In genomic region chr2:30658844-30659555, GRCm38 (mm10) we compare ENCODE assay signal across 8 mouse cellular contexts.
DNase-seq lines count a peak whose midpoint lies in the region; ATAC-seq and TF ChIP-seq lines count a peak whose summit lies in the region.

No protein-coding gene starts in this region.

- TF ChIP-seq CTCF in liver, adult 2 months (IDR thresholded peaks at IDR 0.05; ENCODE audit: low read depth, low read length) = no peak
- TF ChIP-seq CTCF in testis, adult 2 months (IDR thresholded peaks at IDR 0.05; ENCODE audit: control insufficient read depth, insufficient read depth, insufficient replicate concordance, low read depth, low read length) = no peak

- no peaks in the 10 kb centered on the region for H3K9me3 ChIP-seq in embryonic facial prominence, embryonic 15.5 days (replicated peaks)
- no peaks in the 10 kb centered on the region for H3K9me3 ChIP-seq in heart, embryonic 11.5 days (replicated peaks; ENCODE audit: control insufficient read depth, low read length)
- no peaks in the 10 kb centered on the region for H3K9me3 ChIP-seq in midbrain, embryonic 16.5 days (replicated peaks; ENCODE audit: control insufficient read depth, low read length, poor library complexity, severe bottlenecking)

- DNase-seq in urinary bladder, postnatal 14 days (ENCODE audit: low spot score) = peak; percentile 70
- no peak for DNase-seq in urinary bladder, postnatal 10 days (ENCODE audit: low spot score)
- peak; percentile 83 for DNase-seq in kidney, adult 9 months
- DNase-seq in liver, adult 2 months (ENCODE audit: extremely low read depth, low read depth, low spot score) = peak; percentile 42

- peak overlapping the region; percentile 49 for H3K4me3 ChIP-seq in embryonic facial prominence, embryonic 15.5 days (replicated peaks)
- peak overlapping the region; percentile 46 for H3K4me3 ChIP-seq in heart, embryonic 11.5 days (ENCODE audit: low read depth, low read length)
- peak overlapping the region; percentile 87 for H3K4me3 ChIP-seq in liver, adult 2 months (ENCODE audit: insufficient read depth, low read depth, low read length)
- H3K4me3 ChIP-seq in midbrain, embryonic 16.5 days (ENCODE audit: low read depth, low read length) = peak overlapping the region; percentile 18; the same call in 1 of the 2 replicates
- peak overlapping the region; percentile 86 for H3K4me3 ChIP-seq in testis, adult 2 months (ENCODE audit: control insufficient read depth, low read depth, low read length)

- no peaks in the 10 kb centered on the region for H3K79me2 ChIP-seq in liver, adult 2 months (ENCODE audit: control insufficient read depth, insufficient read depth, low read length)

- ATAC-seq in embryonic facial prominence, embryonic 15.5 days (ENCODE audit: insufficient number of reproducible peaks, low FRiP score, low TSS enrichment, low read depth) = peak; percentile 62
- peak; percentile 31 for ATAC-seq in heart, embryonic 11.5 days (replicated peaks; ENCODE audit: insufficient number of reproducible peaks, low FRiP score, low TSS enrichment)
- ATAC-seq in midbrain, embryonic 16.5 days = peak; percentile 64

- 3% methylated on average over 16 of the region's 16 CpGs for WGBS in embryonic facial prominence, embryonic 15.5 days
- 5% methylated on average over 16 of the region's 16 CpGs for WGBS in heart, embryonic 11.5 days (ENCODE audit: insufficient replicate concordance)
- WGBS in liver, adult 2 months = 9% methylated on average over 16 of the region's 16 CpGs
- WGBS in midbrain, embryonic 16.5 days = under 1% methylated on average over 16 of the region's 16 CpGs

- peak overlapping the region; percentile 99 for H3K27ac ChIP-seq in embryonic facial prominence, embryonic 15.5 days (replicated peaks)
- H3K27ac ChIP-seq in heart, embryonic 11.5 days (ENCODE audit: low read depth, low read length) = peak overlapping the region; percentile 88
- H3K27ac ChIP-seq in liver, adult 2 months (replicated peaks; ENCODE audit: insufficient read depth, low read depth, low read length) = peak overlapping the region; percentile 87
- H3K27ac ChIP-seq in midbrain, embryonic 16.5 days (ENCODE audit: low read length) = peak overlapping the region; percentile 100
- peak overlapping the region; percentile 91 for H3K27ac ChIP-seq in testis, adult 2 months (ENCODE audit: control insufficient read depth, insufficient read depth, low read depth, low read length)

- H3K4me2 ChIP-seq in embryonic facial prominence, embryonic 15.5 days (replicated peaks) = peak overlapping the region; percentile 85
- H3K4me2 ChIP-seq in heart, embryonic 11.5 days = peak overlapping the region; percentile 91
- H3K4me2 ChIP-seq in midbrain, embryonic 16.5 days (ENCODE audit: low read length) = peak overlapping the region; percentile 58

- no peak for TF ChIP-seq POLR2A in liver, adult 2 months (IDR thresholded peaks at IDR 0.05; ENCODE audit: extremely low read depth, insufficient read depth, low read length)
- no peak for TF ChIP-seq POLR2A in testis, adult 2 months (IDR thresholded peaks at IDR 0.05; ENCODE audit: control insufficient read depth, low read depth, low read length)

- no peaks in the 10 kb centered on the region for H3K27me3 ChIP-seq in embryonic facial prominence, embryonic 15.5 days
- no peaks in the 10 kb centered on the region for H3K27me3 ChIP-seq in heart, embryonic 11.5 days (ENCODE audit: control insufficient read depth, insufficient read depth, low read length)
- no peaks in the 10 kb centered on the region for H3K27me3 ChIP-seq in liver, adult 2 months (ENCODE audit: control insufficient read depth, insufficient read depth, low read length)
- H3K27me3 ChIP-seq in midbrain, embryonic 16.5 days (ENCODE audit: control insufficient read depth, insufficient read depth, low read depth, low read length) = no peaks in the 10 kb centered on the region
- H3K27me3 ChIP-seq in testis, adult 2 months (ENCODE audit: control insufficient read depth, insufficient read depth, low read length) = no peaks in the 10 kb centered on the region

- H3K9ac ChIP-seq in embryonic facial prominence, embryonic 15.5 days = peak overlapping the region; percentile 44
- peak overlapping the region; percentile 68 for H3K9ac ChIP-seq in heart, embryonic 11.5 days (ENCODE audit: low read depth, low read length)
- H3K9ac ChIP-seq in liver, adult 2 months (ENCODE audit: low read depth, low read length) = peak overlapping the region; percentile 92
- peak overlapping the region; percentile 68 for H3K9ac ChIP-seq in midbrain, embryonic 16.5 days (ENCODE audit: low read depth, low read length)

- H3K4me1 ChIP-seq in embryonic facial prominence, embryonic 15.5 days = peaks cover 58% of the 10 kb centered on the region
- peaks cover 45% of the 10 kb centered on the region for H3K4me1 ChIP-seq in heart, embryonic 11.5 days (ENCODE audit: control insufficient read depth, insufficient read depth, low read length)
- H3K4me1 ChIP-seq in liver, adult 2 months (ENCODE audit: control insufficient read depth, insufficient read depth, low read length) = peaks cover 8% of the 10 kb centered on the region
- peaks cover 63% of the 10 kb centered on the region for H3K4me1 ChIP-seq in midbrain, embryonic 16.5 days (ENCODE audit: control insufficient read depth, insufficient read depth, low read length)
- H3K4me1 ChIP-seq in testis, adult 2 months (ENCODE audit: control insufficient read depth, insufficient read depth, low read length) = peaks cover 34% of the 10 kb centered on the region

- no peaks in the 10 kb centered on the region for H3K36me3 ChIP-seq in embryonic facial prominence, embryonic 15.5 days
- H3K36me3 ChIP-seq in heart, embryonic 11.5 days (ENCODE audit: control insufficient read depth, insufficient read depth, low read length) = no peaks in the 10 kb centered on the region
- H3K36me3 ChIP-seq in liver, adult 2 months (ENCODE audit: control insufficient read depth, insufficient read depth, low read length) = no peaks in the 10 kb centered on the region
- no peaks in the 10 kb centered on the region for H3K36me3 ChIP-seq in midbrain, embryonic 16.5 days (ENCODE audit: control insufficient read depth, insufficient read depth, low read length)
- H3K36me3 ChIP-seq in testis, adult 2 months (ENCODE audit: control insufficient read depth, insufficient read depth, low read length) = no peaks in the 10 kb centered on the region

Comparison
In these comparisons a context has a peak if more than half of its experiments do, and no peak if none do; other contexts are left out.
1. H3K4me3 ChIP-seq: peak in every context shown above with its lines; median percentile 87 in liver, adult 2 months; 86 in testis, adult 2 months; 49 in embryonic facial prominence, embryonic 15.5 days; 46 in heart, embryonic 11.5 days; 18 in midbrain, embryonic 16.5 days.